Mouse (Mus musculus) hindbrain, embryonic 10.5 days (tissue): ENCODE data around the gene Tnrc6a. TPM values are rescaled to one million over a fixed set of nuclear protein-coding genes. Genes with fewer than 3 reads are reported as not detected.
A peak's percentile ranks its signal among the peaks of the same experiment; 100 is the strongest.

Source experiments
- DNase-seq: peaks from one replicate; pipeline ENCODE4 v3.0.0-alpha.2; 2017; ENCODE audit warnings: low spot score
- H3K27ac ChIP-seq: fragments of 300-500 bp; sonication (generic); 2 replicates; pipeline ENCODE4 v1.5.1; 2016; ENCODE audit warnings: mild to moderate bottlenecking, moderate library complexity
- H3K27me3 ChIP-seq: fragments of 300-500 bp; sonication (generic); 2 replicates; pipeline ENCODE4 v1.6.1; 2016; ENCODE audit warnings: mild to moderate bottlenecking; ENCODE audit not compliant: poor library complexity, insufficient read depth, severe bottlenecking
- H3K36me3 ChIP-seq: fragments of 300-500 bp; sonication (generic); 2 replicates; pipeline ENCODE4 v1.6.1; 2016; ENCODE audit warnings: mild to moderate bottlenecking, moderate library complexity
- H3K4me1 ChIP-seq: fragments of 300-500 bp; sonication (generic); replicated peaks from 2 replicates; pipeline ENCODE4 v1.6.1; 2016; ENCODE audit warnings: mild to moderate bottlenecking
- H3K4me3 ChIP-seq: fragments of 300-500 bp; sonication (generic); 2 replicates; pipeline ENCODE4 v1.5.1; 2016; ENCODE audit warnings: mild to moderate bottlenecking, moderate library complexity
- H3K9me3 ChIP-seq: fragments of 300-500 bp; sonication (generic); 2 replicates; pipeline ENCODE4 v1.6.1; 2016; ENCODE audit warnings: mild to moderate bottlenecking, moderate library complexity
- WGBS: fragments of 180-500 bp; shearing (Covaris S2); methylation state at CpG from one replicate; pipeline ENCODE4 v1.1.7; 2016; 5-methylcytosine and 5-hydroxymethylcytosine counted together
- polyA plus RNA-seq: library from polyadenylated mRNA; unstranded; fragments of >200 nt; fragmentation: Nextera tagmentation; extraction: Ambion mirVana; gene quantifications from 2 replicates; pipeline ENCODE4 v1.2.1, GENCODE M21; 2016

Tnrc6a gene
- polyA plus RNA-seq, 1 experiment from 2014 or later: 51.5 TPM

GRCm38 (mm10) chr7:123108058-123109055 lies 15.3 kb upstream of the Tnrc6a start:
- DNase-seq: no peak
- 72% methylated on average over 13 of the region's 13 CpGs for WGBS
- Histone ChIP-seq H3K27me3 (no peaks in the 10 kb centered on the region), H3K27ac (no peak overlapping the region), H3K36me3 (no peaks in the 10 kb centered on the region), H3K4me3 (no peak overlapping the region), H3K9me3 (no peaks in the 10 kb centered on the region), H3K4me1 (peaks cover 11% of the 10 kb centered on the region)

- Histone ChIP-seq H3K4me3 (no peak overlapping the region), H3K9me3 (no peaks in the 10 kb centered on the region), H3K27ac (no peak overlapping the region), H3K36me3 (no peaks in the 10 kb centered on the region), H3K27me3 (no peaks in the 10 kb centered on the region), H3K4me1 (peaks cover 11% of the 10 kb centered on the region)
- no peak for DNase-seq
- 90% methylated on average over 7 of the region's 7 CpGs for WGBS
These were observed 14.2 kb upstream of the Tnrc6a start for GRCm38 (mm10) chr7:123109361-123110000.

GRCm38 (mm10) chr7:123110135-123110534 lies 13.6 kb upstream of the Tnrc6a start:
- 0 out of 2 replicates have a peak overlapping the region, but pooled peaks have one; percentile 8 for H3K27ac ChIP-seq
- DNase-seq: no peak
- peaks cover 11% of the 10 kb centered on the region for H3K4me1 ChIP-seq
- H3K4me3 ChIP-seq: no peak overlapping the region
- H3K36me3 ChIP-seq: no peaks in the 10 kb centered on the region
- no peaks in the 10 kb centered on the region for H3K27me3 ChIP-seq
- no peaks in the 10 kb centered on the region for H3K9me3 ChIP-seq
- WGBS: 68% methylated on average over 3 of the region's 3 CpGs

GRCm38 (mm10) chr7:123113590-123113989 lies 10.1 kb upstream of the Tnrc6a start:
- H3K4me1 ChIP-seq: peaks cover 4% of the 10 kb centered on the region
- no peak overlapping the region for H3K4me3 ChIP-seq
- no peaks in the 10 kb centered on the region for H3K9me3 ChIP-seq
- no peak for DNase-seq
- H3K36me3 ChIP-seq: no peaks in the 10 kb centered on the region
- no peak overlapping the region for H3K27ac ChIP-seq
- 91% methylated on average over 6 of the region's 6 CpGs for WGBS
- H3K27me3 ChIP-seq: no peaks in the 10 kb centered on the region

GRCm38 (mm10) chr7:123116799-123117198 lies 6.9 kb upstream of the Tnrc6a start:
- no peaks in the 10 kb centered on the region for H3K4me1 ChIP-seq
- H3K27ac ChIP-seq: no peak overlapping the region
- H3K36me3 ChIP-seq: no peaks in the 10 kb centered on the region
- no peaks in the 10 kb centered on the region for H3K27me3 ChIP-seq
- 86% methylated on average over 12 of the region's 12 CpGs for WGBS
- H3K4me3 ChIP-seq: no peak overlapping the region
- no peaks in the 10 kb centered on the region for H3K9me3 ChIP-seq
- DNase-seq: no peak

- DNase-seq: no peak
- Histone ChIP-seq H3K9me3 (no peaks in the 10 kb centered on the region), H3K4me3 (no peak overlapping the region), H3K36me3 (no peaks in the 10 kb centered on the region), H3K27me3 (no peaks in the 10 kb centered on the region), H3K27ac (no peak overlapping the region), H3K4me1 (no peaks in the 10 kb centered on the region)
- WGBS: 85% methylated on average over 4 of the region's 4 CpGs
These were observed 6.5 kb upstream of the Tnrc6a start for GRCm38 (mm10) chr7:123117209-123117608.

- no peak for DNase-seq
- no peaks in the 10 kb centered on the region for H3K27me3 ChIP-seq
- no peak overlapping the region for H3K27ac ChIP-seq
- peaks cover 14% of the 10 kb centered on the region for H3K4me1 ChIP-seq
- no peaks in the 10 kb centered on the region for H3K36me3 ChIP-seq
- H3K4me3 ChIP-seq: no peak overlapping the region
- no peaks in the 10 kb centered on the region for H3K9me3 ChIP-seq
- WGBS: 83% methylated on average over 7 of the region's 7 CpGs
These were observed 3.2 kb upstream of the Tnrc6a start for GRCm38 (mm10) chr7:123120516-123120915.

- peaks cover 22% of the 10 kb centered on the region for H3K36me3 ChIP-seq
- no peaks in the 10 kb centered on the region for H3K27me3 ChIP-seq
- WGBS: 1% methylated on average over 45 of the region's 45 CpGs
- H3K4me3 ChIP-seq: peak overlapping the region; percentile 100
- peak overlapping the region; percentile 100 for H3K27ac ChIP-seq
- peaks cover 22% of the 10 kb centered on the region for H3K4me1 ChIP-seq
- H3K9me3 ChIP-seq: no peaks in the 10 kb centered on the region
- DNase-seq: no peak
These were observed 623 bp downstream of the Tnrc6a start for GRCm38 (mm10) chr7:123124299-123124716.

- Histone ChIP-seq H3K36me3 (peaks cover 24% of the 10 kb centered on the region), H3K27ac (peak overlapping the region; percentile 100), H3K4me1 (peaks cover 22% of the 10 kb centered on the region), H3K9me3 (no peaks in the 10 kb centered on the region), H3K27me3 (no peaks in the 10 kb centered on the region), H3K4me3 (peak overlapping the region; percentile 100)
- 4% methylated on average over 16 of the region's 16 CpGs for WGBS
- peak; percentile 39 for DNase-seq
These were observed 1.1 kb downstream of the Tnrc6a start for GRCm38 (mm10) chr7:123124735-123125181.

- Histone ChIP-seq H3K4me3 (no peak overlapping the region), H3K4me1 (peaks cover 29% of the 10 kb centered on the region), H3K27ac (no peak overlapping the region), H3K36me3 (peaks cover 33% of the 10 kb centered on the region), H3K27me3 (no peaks in the 10 kb centered on the region), H3K9me3 (no peaks in the 10 kb centered on the region)
- whole genome bisulfite sequencing: 66% methylated on average over 4 of the region's 4 CpGs
- DNase-seq: no peak
These were observed 2.4 kb downstream of the Tnrc6a start for GRCm38 (mm10) chr7:123126056-123126455.

GRCm38 (mm10) chr7:123127301-123127700 lies 3.6 kb downstream of the Tnrc6a start:
- peaks cover 32% of the 10 kb centered on the region for H3K4me1 ChIP-seq
- no peaks in the 10 kb centered on the region for H3K9me3 ChIP-seq
- DNase-seq: no peak
- H3K27ac ChIP-seq: no peak overlapping the region
- H3K27me3 ChIP-seq: no peaks in the 10 kb centered on the region
- no peak overlapping the region for H3K4me3 ChIP-seq
- peaks cover 40% of the 10 kb centered on the region for H3K36me3 ChIP-seq
- WGBS: 80% methylated on average over 1 of the region's 1 CpGs

GRCm38 (mm10) chr7:123127981-123128380 lies 4.3 kb downstream of the Tnrc6a start:
- Histone ChIP-seq H3K4me1 (peaks cover 31% of the 10 kb centered on the region), H3K36me3 (peaks cover 42% of the 10 kb centered on the region), H3K9me3 (no peaks in the 10 kb centered on the region), H3K27ac (no peak overlapping the region), H3K27me3 (no peaks in the 10 kb centered on the region), H3K4me3 (no peak overlapping the region)
- WGBS: 68% methylated on average over 1 of the region's 1 CpGs
- no peak for DNase-seq

- no peak for DNase-seq
- Histone ChIP-seq H3K27me3 (no peaks in the 10 kb centered on the region), H3K4me1 (peaks cover 29% of the 10 kb centered on the region), H3K36me3 (peaks cover 42% of the 10 kb centered on the region), H3K27ac (no peak overlapping the region), H3K9me3 (no peaks in the 10 kb centered on the region), H3K4me3 (no peak overlapping the region)
- WGBS: 86% methylated on average over 2 of the region's 2 CpGs
These were observed 5.4 kb downstream of the Tnrc6a start for GRCm38 (mm10) chr7:123129061-123129460.
